Mouse (Mus musculus): ENCODE measurements around the gene D16Ertd472e. TPM values are rescaled to one million over a fixed set of nuclear protein-coding genes. Genes with fewer than 3 reads are reported as not detected.
"Not testable (repeated sequence)": the region's sequence is repeated elsewhere in the genome, so short reads cannot be mapped to it uniquely, and the experiment has no call there.

D16Ertd472e gene
- polyA plus RNA-seq, 1 experiment from 2014 or later = 7.5 TPM

DNA sequence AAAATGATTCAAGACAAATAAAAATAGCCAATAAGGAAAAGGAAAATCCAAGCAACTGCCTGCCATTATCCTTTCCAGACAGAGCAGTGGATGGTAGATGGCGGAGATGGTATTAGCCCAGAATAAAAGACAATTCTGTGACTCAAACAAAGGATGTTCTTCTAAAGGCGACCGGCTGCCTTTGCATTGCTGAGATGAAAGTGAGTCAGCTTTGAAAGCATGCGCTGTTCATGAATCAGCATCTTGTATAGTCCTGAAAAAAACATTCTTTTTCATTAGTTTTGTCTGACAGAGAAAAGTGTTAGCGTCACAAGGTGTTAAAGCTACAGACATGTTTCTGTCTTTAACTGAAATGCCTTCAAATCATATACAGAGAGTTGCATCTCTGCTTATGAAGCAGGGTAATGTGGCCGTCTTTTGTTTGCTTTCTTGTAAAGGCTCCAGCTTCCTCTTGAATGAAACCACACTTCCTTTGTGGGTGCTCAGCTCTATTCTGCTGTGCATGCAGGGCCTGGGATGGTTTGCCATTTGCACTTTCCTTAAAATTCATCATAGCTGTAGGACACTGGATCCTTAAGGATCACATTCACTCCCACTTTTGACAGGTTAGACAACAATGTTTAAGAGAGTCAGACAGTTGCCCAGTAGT, 44.4 kb downstream of the D16Ertd472e start:
- ATAC-seq (replicated peaks) = no peak
- H3K4me3 ChIP-seq = no peak overlapping the region
- WGBS = 29% methylated on average over 6 of the region's 6 CpGs
- no peak overlapping the region for H3K9ac ChIP-seq
- H3K27me3 ChIP-seq (replicated peaks) = no peaks in the 10 kb centered on the region
- H3K4me2 ChIP-seq = no peak overlapping the region
- no peaks in the 10 kb centered on the region for H3K36me3 ChIP-seq (replicated peaks)
- no peak overlapping the region for H3K27ac ChIP-seq
- H3K4me1 ChIP-seq = no peaks in the 10 kb centered on the region
- H3K9me3 ChIP-seq = no peaks in the 10 kb centered on the region

DNA sequence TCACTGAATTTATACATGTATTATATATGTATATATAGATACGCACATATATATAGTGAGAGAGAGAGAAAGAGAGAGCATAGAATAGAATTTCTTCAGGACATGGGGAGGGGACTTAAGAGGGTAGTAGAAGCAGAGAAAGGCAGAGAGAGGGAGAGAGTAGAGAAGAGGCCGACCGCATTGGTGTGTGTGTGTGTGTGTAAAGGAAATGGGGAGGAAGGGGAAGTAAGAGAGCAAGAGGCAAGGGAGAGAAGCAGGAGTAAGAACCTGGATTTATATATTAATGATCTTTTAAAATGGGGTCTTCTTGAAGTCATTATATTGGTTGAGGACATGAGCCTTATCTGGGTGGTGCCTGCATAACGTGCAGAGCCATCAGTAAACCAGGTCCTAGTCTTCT, 53.5 kb downstream of the D16Ertd472e start:
- Histone ChIP-seq H3K27ac (no peak overlapping the region), H3K36me3 (replicated peaks) (no peaks in the 10 kb centered on the region), H3K4me1 (no peaks in the 10 kb centered on the region), H3K9me3 (no peaks in the 10 kb centered on the region), H3K9ac (no peak overlapping the region), H3K27me3 (replicated peaks) (no peaks in the 10 kb centered on the region), H3K4me3 (no peak overlapping the region), H3K4me2 (no peak overlapping the region)
- ATAC-seq (replicated peaks) = no peak
- 93% methylated on average over 4 of the region's 4 CpGs for WGBS

DNA sequence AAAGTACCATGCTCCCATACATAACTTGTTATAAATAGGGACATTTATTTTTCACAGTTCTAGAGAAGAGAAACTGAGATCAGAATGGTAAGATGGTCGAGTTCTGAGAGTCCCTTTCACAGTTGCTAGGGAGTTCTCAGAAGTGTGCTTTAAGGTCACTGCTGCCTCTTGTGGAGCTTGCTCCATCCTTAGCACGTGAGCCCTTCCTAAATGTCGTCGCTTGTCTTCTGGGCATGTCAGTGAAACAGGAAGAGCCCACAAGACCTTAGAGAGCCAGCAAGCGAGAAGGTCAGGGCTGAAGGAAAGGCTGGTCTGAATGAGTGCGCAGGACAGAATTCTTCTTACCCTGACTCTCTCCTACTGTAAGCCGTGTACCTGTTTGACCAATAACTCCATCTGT, 57.8 kb downstream of the D16Ertd472e start:
- 85% methylated on average over 7 of the region's 7 CpGs for WGBS
- Histone ChIP-seq H3K9me3 (no peaks in the 10 kb centered on the region), H3K4me2 (no peak overlapping the region), H3K27me3 (replicated peaks) (no peaks in the 10 kb centered on the region), H3K9ac (no peak overlapping the region), H3K4me3 (no peak overlapping the region), H3K4me1 (no peaks in the 10 kb centered on the region), H3K36me3 (replicated peaks) (no peaks in the 10 kb centered on the region), H3K27ac (no peak overlapping the region)
- no peak for ATAC-seq (replicated peaks)

DNA sequence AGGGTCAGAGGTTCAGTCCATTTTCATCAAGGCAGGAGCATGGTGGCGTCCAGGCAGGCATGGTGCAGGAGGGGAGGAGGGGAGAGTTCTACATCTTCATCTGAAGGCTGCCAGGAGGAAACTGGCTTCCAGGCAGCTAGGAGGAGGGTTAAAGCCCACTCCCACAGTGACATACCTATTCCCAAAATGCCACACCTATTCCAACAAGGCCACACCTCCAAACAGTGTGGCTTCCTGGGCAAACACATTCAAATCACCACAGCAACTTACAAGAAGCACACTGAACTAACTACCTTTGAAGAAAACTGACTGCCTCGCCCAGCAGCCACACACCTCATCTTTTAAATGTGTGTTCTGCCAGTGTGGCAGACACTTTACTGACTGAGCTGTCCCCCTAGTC, 59.3 kb downstream of the D16Ertd472e start:
- no peak overlapping the region for H3K27ac ChIP-seq
- 90% methylated on average over 2 of the region's 2 CpGs for WGBS
- H3K27me3 ChIP-seq (replicated peaks) = no peaks in the 10 kb centered on the region
- H3K4me1 ChIP-seq = no peaks in the 10 kb centered on the region
- no peaks in the 10 kb centered on the region for H3K36me3 ChIP-seq (replicated peaks)
- no peak overlapping the region for H3K9ac ChIP-seq
- no peak overlapping the region for H3K4me3 ChIP-seq
- no peak overlapping the region for H3K4me2 ChIP-seq
- ATAC-seq (replicated peaks) = no peak
- no peaks in the 10 kb centered on the region for H3K9me3 ChIP-seq

DNA sequence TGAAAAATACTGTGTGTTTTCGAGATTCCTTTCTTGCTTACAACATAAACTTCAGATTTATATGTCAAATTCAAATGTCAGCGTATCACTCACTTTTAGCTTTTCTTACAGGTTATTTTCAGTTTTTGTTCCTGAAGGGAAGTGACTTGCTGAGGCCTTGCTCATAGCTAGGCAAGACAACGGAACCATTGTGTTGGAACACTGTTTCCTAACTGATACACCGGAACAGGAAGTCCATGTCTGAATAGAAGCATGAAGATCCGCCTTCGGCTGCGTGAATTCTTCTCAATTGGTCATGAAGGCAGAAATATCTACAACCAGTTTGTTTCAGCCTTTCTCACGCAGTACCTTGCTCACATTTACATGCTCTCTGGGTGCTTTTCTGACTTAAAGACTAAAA, 65.0 kb downstream of the D16Ertd472e start:
- ATAC-seq (replicated peaks) = no peak
- Histone ChIP-seq H3K4me1 (no peaks in the 10 kb centered on the region), H3K4me2 (no peak overlapping the region), H3K36me3 (replicated peaks) (no peaks in the 10 kb centered on the region), H3K9ac (no peak overlapping the region), H3K9me3 (no peaks in the 10 kb centered on the region), H3K4me3 (no peak overlapping the region), H3K27ac (no peak overlapping the region), H3K27me3 (replicated peaks) (no peaks in the 10 kb centered on the region)
- WGBS = 93% methylated on average over 8 of the region's 8 CpGs

DNA sequence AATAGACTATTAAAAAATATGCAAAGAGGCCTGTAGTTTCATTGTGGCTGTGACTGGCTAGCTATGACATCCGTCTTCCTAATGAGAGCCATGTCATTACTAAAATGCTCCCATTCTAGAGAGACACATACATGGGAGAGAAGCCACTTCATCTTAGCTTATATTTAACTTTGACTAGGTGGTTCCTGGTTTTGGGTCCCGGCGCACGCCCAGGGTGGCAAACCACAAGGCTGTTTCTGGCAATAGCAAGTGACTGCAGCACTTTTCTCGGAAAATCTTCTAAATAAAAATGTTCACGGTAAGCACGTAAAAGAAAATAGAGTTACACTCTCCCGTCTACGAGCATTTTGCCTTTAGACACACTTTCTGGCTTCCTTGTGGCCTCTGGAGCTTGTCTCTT, 74.0 kb downstream of the D16Ertd472e start:
- no peaks in the 10 kb centered on the region for H3K9me3 ChIP-seq
- no peaks in the 10 kb centered on the region for H3K4me1 ChIP-seq
- no peak overlapping the region for H3K9ac ChIP-seq
- WGBS = 92% methylated on average over 9 of the region's 9 CpGs
- H3K4me3 ChIP-seq = no peak overlapping the region
- H3K27me3 ChIP-seq (replicated peaks) = no peaks in the 10 kb centered on the region
- H3K27ac ChIP-seq = no peak overlapping the region
- H3K4me2 ChIP-seq = no peak overlapping the region
- no peak for ATAC-seq (replicated peaks)
- no peaks in the 10 kb centered on the region for H3K36me3 ChIP-seq (replicated peaks)

DNA sequence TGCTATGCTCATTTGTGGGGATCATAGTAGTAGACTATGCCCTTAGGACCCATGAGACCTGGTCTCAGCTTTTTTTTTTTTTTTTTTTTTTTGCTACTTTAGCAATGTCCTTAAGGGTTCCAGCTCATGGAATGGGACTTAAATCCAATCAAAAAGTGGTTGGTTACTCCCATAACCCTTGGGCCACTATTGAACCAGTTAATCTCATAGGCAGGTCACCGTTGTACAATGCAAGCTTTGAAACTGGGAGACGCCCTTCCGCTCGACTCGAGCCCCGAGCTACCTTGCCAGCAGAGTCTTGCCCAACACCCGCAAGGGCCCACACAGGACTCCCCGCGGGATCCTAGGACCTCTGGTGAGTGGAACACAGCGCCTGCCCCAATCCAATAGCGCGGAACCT, 83.8 kb downstream of the D16Ertd472e start:
- H3K4me3 ChIP-seq; H3K27ac ChIP-seq; H3K4me2 ChIP-seq; H3K4me1 ChIP-seq; H3K27me3 ChIP-seq (replicated peaks); H3K9ac ChIP-seq; ATAC-seq (replicated peaks); H3K36me3 ChIP-seq (replicated peaks); H3K9me3 ChIP-seq: not testable (repeated sequence)
- 97% methylated on average over 12 of the region's 12 CpGs for WGBS

DNA sequence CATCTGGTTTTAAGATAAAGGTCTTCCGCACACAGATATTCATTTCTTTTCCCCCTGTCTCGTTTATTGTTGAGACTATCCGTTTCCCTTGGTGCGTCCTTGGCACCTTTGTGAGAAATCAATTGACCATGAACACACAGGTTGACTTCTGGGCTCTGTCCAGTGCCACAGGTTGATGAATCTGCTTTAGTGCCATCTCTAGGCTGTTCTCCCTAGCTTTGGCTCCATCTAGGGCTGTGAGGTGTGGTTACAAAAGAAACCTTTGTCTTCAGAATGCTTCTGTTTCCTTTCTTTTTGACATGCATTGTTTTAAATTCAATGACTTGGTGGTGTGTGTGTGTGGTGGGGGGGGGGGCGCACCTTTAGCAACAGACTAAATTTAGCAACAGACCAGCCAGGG, 85.7 kb downstream of the D16Ertd472e start:
- Histone ChIP-seq H3K4me3 (no peak overlapping the region), H3K4me1 (peaks cover 7% of the 10 kb centered on the region), H3K9me3 (no peaks in the 10 kb centered on the region), H3K27me3 (replicated peaks) (no peaks in the 10 kb centered on the region), H3K4me2 (peak overlapping the region; percentile 41; the same call in 1 of the 2 replicates), H3K36me3 (replicated peaks) (no peaks in the 10 kb centered on the region), H3K9ac (no peak overlapping the region), H3K27ac (no peak overlapping the region)
- WGBS = 49% methylated on average over 5 of the region's 5 CpGs
- ATAC-seq (replicated peaks) = no peak

Other genes starting within 250 kb of the D16Ertd472e start
- 17.6 and 18.3 TPM in 2 replicates for gene Btg3, start 199.5 kb downstream of the D16Ertd472e start, polyA plus RNA-seq (2015; fragmentation: Nextera tagmentation; extraction: Ambion mirVana)